ENCODE assay signal across 10 mouse cellular contexts in genomic region chr3:27624974-27625591, GRCm38 (mm10).
A peak's percentile ranks its signal among the peaks of the same experiment; 100 is the strongest.
DNase-seq lines count a peak whose midpoint lies in the region; ATAC-seq and TF ChIP-seq lines count a peak whose summit lies in the region.
"Had no signal": no experiment of that assay in that cellular context is flagged by ENCODE, and none has a peak within 500 bp of the region (broad histone marks: within the 10 kb centered on the region; RNA-seq: fewer than 3 reads in every experiment).

No protein-coding gene starts in this region.

- H3K9ac ChIP-seq in heart, embryonic 11.5 days (ENCODE audit: low read depth, low read length), result no peak overlapping the region
- H3K9ac ChIP-seq in heart, embryonic 14.5 days (ENCODE audit: low read length), result no peak overlapping the region
- no peak overlapping the region for H3K9ac ChIP-seq in midbrain, postnatal 0 days (replicated peaks; ENCODE audit: low read length, poor library complexity, severe bottlenecking)
- H3K9ac ChIP-seq: intestine, embryonic 15.5 days had no signal

- H3K4me3 ChIP-seq in heart, embryonic 11.5 days (ENCODE audit: low read depth, low read length), result no peak overlapping the region
- H3K4me3 ChIP-seq in heart, embryonic 14.5 days (ENCODE audit: control insufficient read depth in 1 of 2, insufficient read depth in 1 of 2, low read depth in 1 of 2, low read length in 2 of 2), result no peak overlapping the region
- no peak overlapping the region for H3K4me3 ChIP-seq in midbrain, postnatal 0 days (ENCODE audit: low read depth, low read length)
- H3K4me3 ChIP-seq in kidney, adult 2 months (ENCODE audit: insufficient read depth, low read depth, low read length), result no peak overlapping the region
- H3K4me3 ChIP-seq: intestine, embryonic 15.5 days had no signal

- 39% methylated on average over 12 of the region's 12 CpGs for WGBS in heart, embryonic 11.5 days (ENCODE audit: insufficient replicate concordance)
- 35% methylated on average over 12 of the region's 12 CpGs for WGBS in heart, embryonic 14.5 days
- 54% methylated on average over 12 of the region's 12 CpGs for WGBS in midbrain, postnatal 0 days
- 83% methylated on average over 12 of the region's 12 CpGs for WGBS in kidney, adult 2 months

- ATAC-seq in heart, embryonic 11.5 days (replicated peaks; ENCODE audit: insufficient number of reproducible peaks, low FRiP score, low TSS enrichment), result no peak
- no peak for ATAC-seq in heart, embryonic 14.5 days (ENCODE audit: insufficient number of reproducible peaks, insufficient read depth, low FRiP score, low read depth)
- no peak for ATAC-seq in midbrain, postnatal 0 days (ENCODE audit: low FRiP score)
- ATAC-seq: intestine, embryonic 15.5 days had no signal

- peak overlapping the region; percentile 17 for H3K4me2 ChIP-seq in heart, embryonic 11.5 days
- H3K4me2 ChIP-seq in heart, embryonic 14.5 days (ENCODE audit: low read length), result no peak overlapping the region; the same call in 1 of the 2 replicates
- no peak overlapping the region for H3K4me2 ChIP-seq in midbrain, postnatal 0 days (ENCODE audit: low read depth, low read length, poor library complexity, severe bottlenecking)
- H3K4me2 ChIP-seq: intestine, embryonic 15.5 days had no signal

- peaks cover 25% of the 10 kb centered on the region for H3K4me1 ChIP-seq in heart, embryonic 11.5 days (ENCODE audit: control insufficient read depth, insufficient read depth, low read length)
- H3K4me1 ChIP-seq in heart, embryonic 14.5 days (ENCODE audit: control insufficient read depth in 2 of 2, insufficient read depth in 2 of 2, low read length in 2 of 2), result peaks cover 20 to 37% of the 10 kb centered on the region in 2 experiments
- H3K4me1 ChIP-seq in midbrain, postnatal 0 days (ENCODE audit: insufficient read depth, low read length), result peaks cover 23% of the 10 kb centered on the region
- H3K4me1 ChIP-seq in kidney, adult 2 months (ENCODE audit: control insufficient read depth, insufficient read depth, low read length), result no peaks in the 10 kb centered on the region
- H3K4me1 ChIP-seq: intestine, embryonic 15.5 days had no signal

- no peak for DNase-seq in heart, postnatal 4 days
- peak; percentile 59 for DNase-seq in adrenal gland, postnatal 10 days
- DNase-seq in midbrain, postnatal 0 days (ENCODE audit: low spot score), result no peak
- no peak for DNase-seq in spleen, adult 18-20 months
- no peak for DNase-seq in kidney, adult 2 months
- DNase-seq: lung, postnatal 36 days had no signal

- no peaks in the 10 kb centered on the region for H3K9me3 ChIP-seq in heart, embryonic 11.5 days (replicated peaks; ENCODE audit: control insufficient read depth, low read length)
- H3K9me3 ChIP-seq in heart, embryonic 14.5 days (ENCODE audit: control insufficient read depth, low read length), result no peaks in the 10 kb centered on the region
- H3K9me3 ChIP-seq in midbrain, postnatal 0 days (ENCODE audit: low read length), result no peaks in the 10 kb centered on the region
- H3K9me3 ChIP-seq: intestine, embryonic 15.5 days had no signal

- H3K27ac ChIP-seq in heart, embryonic 11.5 days (ENCODE audit: low read depth, low read length), result peak overlapping the region; percentile 72
- H3K27ac ChIP-seq in heart, embryonic 14.5 days (replicated peaks in 1 of 2; ENCODE audit: control insufficient read depth in 1 of 2, insufficient read depth in 1 of 2, low read depth in 2 of 2, low read length in 2 of 2), result peak overlapping the region; percentile 31 to 52
- H3K27ac ChIP-seq in midbrain, postnatal 0 days (ENCODE audit: low read depth, low read length), result peak overlapping the region; percentile 59
- H3K27ac ChIP-seq in kidney, adult 2 months (ENCODE audit: insufficient read depth, low read depth, low read length), result no peak overlapping the region
- H3K27ac ChIP-seq: intestine, embryonic 15.5 days; stomach, postnatal 0 days had no signal

- TF ChIP-seq CTCF in midbrain, postnatal 0 days (IDR thresholded peaks at IDR 0.05), result no peak
- TF ChIP-seq CTCF in kidney, adult 2 months (conservative IDR thresholded peaks at IDR 0.05; ENCODE audit: insufficient read depth, insufficient read length, low read depth, low read length), result no peak

- no peaks in the 10 kb centered on the region for H3K27me3 ChIP-seq in heart, embryonic 11.5 days (ENCODE audit: control insufficient read depth, insufficient read depth, low read length)
- no peaks in the 10 kb centered on the region for H3K27me3 ChIP-seq in heart, embryonic 14.5 days (ENCODE audit: control insufficient read depth, insufficient read depth, low read length)
- H3K27me3 ChIP-seq in midbrain, postnatal 0 days (ENCODE audit: insufficient read depth, low read length), result no peaks in the 10 kb centered on the region
- no peaks in the 10 kb centered on the region for H3K27me3 ChIP-seq in kidney, adult 2 months (replicated peaks; ENCODE audit: control insufficient read depth, insufficient read depth, low read length)
- H3K27me3 ChIP-seq: intestine, embryonic 15.5 days had no signal

- no peaks in the 10 kb centered on the region for H3K36me3 ChIP-seq in heart, embryonic 11.5 days (ENCODE audit: control insufficient read depth, insufficient read depth, low read length)
- 0 out of 2 replicates have a peak, but pooled peaks cover 6% of the 10 kb centered on the region for H3K36me3 ChIP-seq in heart, embryonic 14.5 days (ENCODE audit: control insufficient read depth, insufficient read depth, low read length)
- H3K36me3 ChIP-seq in midbrain, postnatal 0 days (ENCODE audit: insufficient read depth, low read length), result no peaks in the 10 kb centered on the region
- H3K36me3 ChIP-seq in kidney, adult 2 months (ENCODE audit: control insufficient read depth, insufficient read depth, low read length), result no peaks in the 10 kb centered on the region
- H3K36me3 ChIP-seq: intestine, embryonic 15.5 days had no signal

- TF ChIP-seq POLR2A in kidney, adult 2 months (IDR thresholded peaks at IDR 0.05; ENCODE audit: low read depth, low read length), result no peak
